Mouse (Mus musculus) cortical plate, adult 2 months (tissue): ENCODE results near the gene Rufy4.

Source experiments
- CTCF ChIP-seq: fragments of 200-500 bp; IDR thresholded peaks from 2 replicates; pipeline ENCODE4 v1.5.1; 2011; ENCODE audit warnings: mild to moderate bottlenecking, control low read depth, low read length; ENCODE audit not compliant: insufficient read depth; ENCODE audit errors: extremely low read depth
- POLR2A ChIP-seq: fragments of 200-500 bp; IDR thresholded peaks from 2 replicates; pipeline ENCODE4 v1.6.1; 2011; ENCODE audit warnings: mild to moderate bottlenecking, low read length, control low read depth; ENCODE audit not compliant: insufficient read depth; ENCODE audit errors: extremely low read depth

DNA sequence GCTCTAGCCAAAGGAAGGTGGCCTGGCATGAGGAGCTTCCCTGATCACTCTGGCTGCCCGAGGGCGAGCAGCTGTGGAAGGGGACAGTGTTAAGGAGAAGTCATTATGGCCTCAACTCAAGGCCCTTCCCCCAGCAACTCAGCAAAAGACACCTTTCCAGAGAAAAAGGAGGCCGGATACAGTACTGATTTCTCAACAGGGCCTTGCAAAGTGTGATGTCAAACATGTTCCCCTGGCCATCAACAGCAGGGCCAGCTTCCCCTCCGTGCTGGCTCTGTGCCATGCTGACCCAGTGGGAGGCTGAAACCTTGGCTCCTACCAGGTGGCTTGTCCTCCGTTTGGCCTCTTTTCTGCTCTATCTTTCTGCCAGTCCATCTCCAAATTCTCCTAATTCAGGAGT, 41.8 kb downstream of the Rufy4 start:
- TF ChIP-seq POLR2A (no peak), CTCF (no peak)
